ENCODE assay signal across 8 mouse cellular contexts in genomic region chr5:20968963-20969362, GRCm38 (mm10). TPM values are rescaled to one million over a fixed set of nuclear protein-coding genes. Genes with fewer than 3 reads are reported as not detected.
DNase-seq lines count a peak whose midpoint lies in the region; ATAC-seq and TF ChIP-seq lines count a peak whose summit lies in the region.

No protein-coding gene starts in this region.

- intact Hi-C loops in gastrocnemius, adult 2 months (cut with DNase I): loop anchor here (2.0 to 10.0 kb wide), 3 partner anchors 56 to 244 kb away; no protein-coding TSS in a partner anchor

- TF ChIP-seq POLR2A in testis, adult 2 months (IDR thresholded peaks at IDR 0.05; ENCODE audit: control insufficient read depth, low read depth, low read length): no peak

- no peaks in the 10 kb centered on the region for H3K27me3 ChIP-seq in testis, adult 2 months (ENCODE audit: control insufficient read depth, insufficient read depth, low read length)

- DNase-seq in frontal cortex, postnatal 14 days (ENCODE audit: low spot score in 2 of 2): no peak
- DNase-seq in CD4-positive, CD25-positive, alpha-beta regulatory T cell, adult 2 months (ENCODE audit: low read depth, low spot score): peak; percentile 82
- DNase-seq in adrenal gland, postnatal 14 days: peak; percentile 74
- peak; percentile 77 for DNase-seq in gastrocnemius, adult 2 months
- peak; percentile 62 to 63 for DNase-seq in kidney, postnatal 4 days

- peak; percentile 70 for TF ChIP-seq CTCF in gastrocnemius, adult 2 months (IDR thresholded peaks at IDR 0.05)
- TF ChIP-seq CTCF in testis, adult 2 months (IDR thresholded peaks at IDR 0.05; ENCODE audit: control insufficient read depth, insufficient read depth, insufficient replicate concordance, low read depth, low read length): no peak

- H3K27ac ChIP-seq in gastrocnemius, adult 2 months: peak overlapping the region; percentile 44; the same call in 1 of the 2 replicates
- H3K27ac ChIP-seq in testis, adult 2 months (ENCODE audit: control insufficient read depth, insufficient read depth, low read depth, low read length): no peak overlapping the region

- peak overlapping the region; percentile 2; the same call in 1 of the 2 replicates for H3K4me3 ChIP-seq in gastrocnemius, adult 2 months
- 0 out of 2 replicates have a peak overlapping the region, but pooled peaks have one; percentile 5 for H3K4me3 ChIP-seq in testis, adult 2 months (ENCODE audit: control insufficient read depth, low read depth, low read length)

- ATAC-seq in frontal cortex, adult (ENCODE audit: low TSS enrichment): peak; percentile 76
- peak; percentile 63 for ATAC-seq in megakaryocyte, adult 5-6 weeks (ENCODE audit: poor library complexity, severe bottlenecking)

- no peaks in the 10 kb centered on the region for H3K36me3 ChIP-seq in testis, adult 2 months (ENCODE audit: control insufficient read depth, insufficient read depth, low read length)

- H3K4me1 ChIP-seq in testis, adult 2 months (ENCODE audit: control insufficient read depth, insufficient read depth, low read length): peaks cover 4% of the 10 kb centered on the region

RNA-seq across cellular contexts. Expression of gene Rsbn1l, which starts 12.8 kb away (rescaled TPM):
- 12.8 and 15.2 TPM in 2 replicates for total RNA-seq in adrenal gland, postnatal 14 days (2021)
- 1 to 10 TPM; 9.2 to 9.9 TPM for total RNA-seq in gastrocnemius, adult 2 months (2021)
- total RNA-seq in megakaryocyte, adult 5-6 weeks (2015): 27.6 and 31.7 TPM in 2 replicates
- 42.2 and 52.9 TPM in 2 replicates for total RNA-seq in megakaryocyte, adult 5-6 weeks (2017)
- polyA plus RNA-seq in testis, adult 2 months (2012; rRNA removed): 2.4 and 2.5 TPM in 2 replicates

Comparison
In these comparisons a context has a peak if more than half of its experiments do, and no peak if none do; other contexts are left out.
1. DNase-seq: peak in CD4-positive, CD25-positive, alpha-beta regulatory T cell, adult 2 months (single experiment), adrenal gland, postnatal 14 days (single experiment), gastrocnemius, adult 2 months (single experiment) and kidney, postnatal 4 days (2 of 2); none in frontal cortex, postnatal 14 days (0 of 2).